Mouse (Mus musculus) CH12.LX (cell line): ENCODE measurements around the gene U2af2. TPM values are rescaled to one million over a fixed set of nuclear protein-coding genes. Genes with fewer than 3 reads are reported as not detected.

Experiments
- DNase-seq: peaks from one replicate; pipeline ENCODE4 v3.0.0-alpha.2; 2013; ENCODE audit errors: extremely low read depth
- H3K27ac ChIP-seq: 2 replicates; pipeline ENCODE4 v1.5.1; 2012; ENCODE audit warnings: low read depth, mild to moderate bottlenecking, control low read depth, moderate library complexity; ENCODE audit not compliant: insufficient read depth
- H3K27me3 ChIP-seq: replicated peaks from 2 replicates; pipeline ENCODE3; 2012; ENCODE audit warnings: inconsistent platforms
- H3K36me3 ChIP-seq, 2 experiments: replicated peaks in 1 of 2; 2 replicates each; pipeline versions ENCODE3 to v1.6.1; 2012; ENCODE audit warnings: inconsistent platforms in 1 of 2, low read length in 1 of 2, mild to moderate bottlenecking in 1 of 2, mixed read lengths in 1 of 2, moderate library complexity in 1 of 2; ENCODE audit not compliant: control insufficient read depth in 1 of 2, insufficient read depth in 1 of 2
- H3K4me1 ChIP-seq, 2 experiments: 2 replicates each; pipeline ENCODE4 v1.6.1; 2012; ENCODE audit warnings: inconsistent platforms in 1 of 2, moderate library complexity in 1 of 2; ENCODE audit not compliant: insufficient read depth in 2 of 2, control insufficient read depth in 1 of 2
- H3K4me2 ChIP-seq: 2 replicates; pipeline ENCODE4 v1.6.1; 2012; ENCODE audit warnings: low read depth, mild to moderate bottlenecking, control low read depth; ENCODE audit not compliant: poor library complexity, insufficient read depth, severe bottlenecking
- H3K4me3 ChIP-seq, 3 experiments: fragments of 150-350 bp in 1 of 3; sonication (generic) in 1 of 3; replicated peaks in 1 of 3; 2 replicates each; pipeline versions ENCODE3 to v1.5.1; 2011 to 2012; ENCODE audit warnings: low read depth in 2 of 3, low read length in 2 of 3, mild to moderate bottlenecking in 2 of 3, moderate library complexity in 2 of 3, control low read depth in 1 of 3, improper control_type of control experiment in 1 of 3, inconsistent platforms in 1 of 3, mixed read lengths in 1 of 3; ENCODE audit not compliant: poor library complexity in 1 of 3
- H3K79me2 ChIP-seq: replicated peaks from 2 replicates; pipeline ENCODE4 v1.6.1; 2012; ENCODE audit warnings: mild to moderate bottlenecking, moderate library complexity; ENCODE audit not compliant: control insufficient read depth, poor library complexity, insufficient read depth, severe bottlenecking; ENCODE audit errors: extremely low read depth
- H3K9ac ChIP-seq: 2 replicates; pipeline ENCODE4 v1.6.1; 2012; ENCODE audit warnings: low read depth, mild to moderate bottlenecking, control low read depth, moderate library complexity; ENCODE audit not compliant: insufficient read depth
- H3K9me3 ChIP-seq: replicated peaks from 2 replicates; pipeline ENCODE3; 2012; ENCODE audit warnings: low read length, inconsistent platforms, mixed read lengths
- BHLHE40 ChIP-seq: IDR thresholded peaks from 2 replicates; pipeline ENCODE4 v1.6.1; 2011; ENCODE audit warnings: mild to moderate bottlenecking, low read depth, low read length, improper control_type of control experiment
- CHD1 ChIP-seq: IDR thresholded peaks from 2 replicates; pipeline ENCODE4 v1.6.1; 2012; ENCODE audit warnings: low read depth, low read length, improper control_type of control experiment, inconsistent platforms
- CTCF ChIP-seq, 2 experiments: IDR thresholded peaks in 1 of 2; conservative IDR thresholded peaks in 1 of 2; 2 replicates each; pipeline ENCODE4 v1.5.1; 2011 to 2012; ENCODE audit warnings: low read depth in 2 of 2, low read length in 2 of 2, improper control_type of control experiment in 1 of 2, inconsistent platforms in 1 of 2, mild to moderate bottlenecking in 1 of 2, moderate library complexity in 1 of 2
- E2F4 ChIP-seq: IDR thresholded peaks from 2 replicates; pipeline ENCODE4 v1.6.1; 2011; ENCODE audit warnings: low read depth, low read length, improper control_type of control experiment; ENCODE audit not compliant: insufficient replicate concordance
- ELF1 ChIP-seq: IDR thresholded peaks from 2 replicates; pipeline ENCODE4 v1.6.1; 2014; ENCODE audit warnings: low read depth, mild to moderate bottlenecking, inconsistent platforms, low read length, improper control_type of control experiment
- EP300 ChIP-seq: IDR thresholded peaks from 2 replicates; pipeline ENCODE4 v1.6.1; 2011; ENCODE audit warnings: low read length, improper control_type of control experiment
- ETS1 ChIP-seq: conservative IDR thresholded peaks from 2 replicates; pipeline ENCODE4 v1.6.1; 2012; ENCODE audit warnings: low read depth, mild to moderate bottlenecking, inconsistent platforms, low read length, improper control_type of control experiment, moderate library complexity
- HCFC1 ChIP-seq: IDR thresholded peaks from 2 replicates; pipeline ENCODE4 v1.6.1; 2012; ENCODE audit warnings: low read depth, mild to moderate bottlenecking, inconsistent platforms, low read length, improper control_type of control experiment
- JUN ChIP-seq: IDR thresholded peaks from 2 replicates; pipeline ENCODE4 v1.6.1; 2011; ENCODE audit warnings: low read depth, mild to moderate bottlenecking, low read length, improper control_type of control experiment, moderate library complexity; ENCODE audit not compliant: insufficient read depth
- KAT2A ChIP-seq: IDR thresholded peaks from 2 replicates; pipeline ENCODE4 v1.6.1; 2012; ENCODE audit warnings: low read length, improper control_type of control experiment, inconsistent platforms; ENCODE audit not compliant: insufficient replicate concordance
- MAFK ChIP-seq: IDR thresholded peaks from 2 replicates; pipeline ENCODE4 v1.6.1; 2011; ENCODE audit warnings: low read length, improper control_type of control experiment; ENCODE audit not compliant: insufficient replicate concordance
- MAX ChIP-seq: IDR thresholded peaks from 2 replicates; pipeline ENCODE4 v1.6.1; 2011; ENCODE audit warnings: low read length, improper control_type of control experiment
- MAZ ChIP-seq: IDR thresholded peaks from 2 replicates; pipeline ENCODE4 v1.6.1; 2012; ENCODE audit warnings: low read depth, mild to moderate bottlenecking, inconsistent platforms, low read length, improper control_type of control experiment, moderate library complexity
- MEF2A ChIP-seq: IDR thresholded peaks from 2 replicates; pipeline ENCODE4 v1.6.1; 2014; ENCODE audit warnings: low read depth, mild to moderate bottlenecking, inconsistent platforms, low read length, improper control_type of control experiment, borderline replicate concordance
- MXI1 ChIP-seq: IDR thresholded peaks from 2 replicates; pipeline ENCODE4 v1.6.1; 2011; ENCODE audit warnings: mild to moderate bottlenecking, low read depth, low read length, improper control_type of control experiment
- MYC ChIP-seq: IDR thresholded peaks from 2 replicates; pipeline ENCODE4 v1.6.1; 2011; ENCODE audit warnings: low read depth, mild to moderate bottlenecking, improper control_type of control experiment, low read length
- POLR2A ChIP-seq: IDR thresholded peaks from 2 replicates; pipeline ENCODE4 v1.6.1; 2011; ENCODE audit warnings: low read depth, mild to moderate bottlenecking, improper control_type of control experiment, low read length
- RAD21 ChIP-seq: IDR thresholded peaks from 2 replicates; pipeline ENCODE4 v1.6.1; 2011; ENCODE audit warnings: low read depth, mild to moderate bottlenecking, low read length, improper control_type of control experiment, moderate library complexity
- RCOR1 ChIP-seq: conservative IDR thresholded peaks from 2 replicates; pipeline ENCODE4 v1.6.1; 2012; ENCODE audit warnings: low read depth, mild to moderate bottlenecking, inconsistent platforms, low read length, improper control_type of control experiment
- SIN3A ChIP-seq: IDR thresholded peaks from 2 replicates; pipeline ENCODE4 v1.6.1; 2012; ENCODE audit warnings: low read length, improper control_type of control experiment, inconsistent platforms
- TBP ChIP-seq: conservative IDR thresholded peaks from 2 replicates; pipeline ENCODE4 v1.6.1; 2011; ENCODE audit warnings: low read depth, low read length, improper control_type of control experiment
- UBTF ChIP-seq: IDR thresholded peaks from 2 replicates; pipeline ENCODE4 v1.6.1; 2012; ENCODE audit warnings: low read depth, mild to moderate bottlenecking, inconsistent platforms, low read length, improper control_type of control experiment, moderate library complexity
- USF1 ChIP-seq: IDR thresholded peaks from 2 replicates; pipeline ENCODE4 v1.6.1; 2014; ENCODE audit warnings: low read depth, mild to moderate bottlenecking, inconsistent platforms, low read length, improper control_type of control experiment
- USF2 ChIP-seq: conservative IDR thresholded peaks from 2 replicates; pipeline ENCODE4 v1.6.1; 2011; ENCODE audit warnings: low read depth, low read length, improper control_type of control experiment
- ZC3H11A ChIP-seq: IDR thresholded peaks from 2 replicates; pipeline ENCODE4 v1.6.1; 2012; ENCODE audit warnings: low read depth, mild to moderate bottlenecking, inconsistent platforms, low read length, improper control_type of control experiment
- ZKSCAN1 ChIP-seq: IDR thresholded peaks from 2 replicates; pipeline ENCODE4 v1.6.1; 2012; ENCODE audit warnings: low read depth, inconsistent platforms, low read length, improper control_type of control experiment, borderline replicate concordance
- dilution Hi-C: fragments of 300-500 bp; cut with MboI; formaldehyde crosslinking; loops from 2 replicates; pipeline ENCODE4 v1.14.3; 2020; ENCODE audit warnings: low sequenced_read_pairs; ENCODE audit not compliant: extremely low pct_unique_long_range_greater_than_20kb, extremely low pct_ligation_motif_present
- in situ Hi-C: fragments of 300-500 bp; cut with MboI; formaldehyde crosslinking; loops from 3 replicates; pipeline ENCODE4 v1.14.3; 2019; ENCODE audit warnings: low sequenced_read_pairs, low pct_ligation_motif_present, low pct_unique_long_range_greater_than_20kb, mixed read lengths
- polyA plus RNA-seq: library from polyadenylated mRNA; unstranded; fragments of >175 nt; gene quantifications from 2 replicates; pipeline ENCODE4 v1.2.1, GENCODE M21; 2012; ENCODE audit warnings: low read depth; ENCODE audit not compliant: insufficient read length
- total RNA-seq, 2 experiments: library from RNA; depleted of rRNA; stranded (reverse); fragments of 300-350 nt in 1 of 2; fragments of >200 nt in 1 of 2; gene quantifications; 2 replicates each; pipeline ENCODE4 v1.2.3; 2012 to 2014

The U2af2 gene
- total and polyA plus RNA-seq, 3 experiments: 293 to 449 (median 295) TPM

GRCm38 (mm10) chr7:5101066-5101663, 39.2 kb downstream of the U2af2 start (continued):
- peak; percentile 57; the same call in 1 of the 2 replicates for TF ChIP-seq MXI1
- TF ChIP-seq HCFC1: no peak; the same call in 1 of the 2 replicates
- TF ChIP-seq SIN3A: peak; percentile 67
- no peak; the same call in none of the 2 replicates for TF ChIP-seq RAD21
- 0 out of 2 replicates have a peak, but pooled peaks have one; percentile 11 for TF ChIP-seq POLR2A
- peak; percentile 97 for TF ChIP-seq EP300
- no peak for TF ChIP-seq ZKSCAN1
- no peak for TF ChIP-seq E2F4
- no peak for TF ChIP-seq UBTF
- no peak for TF ChIP-seq CHD1
- TF ChIP-seq RCOR1: peak; percentile 75; the same call in 1 of the 2 replicates
- TF ChIP-seq KAT2A: no peak
- no peak for TF ChIP-seq TBP
- TF ChIP-seq MAFK: peak; percentile 64
- TF ChIP-seq USF2: no peak

GRCm38 (mm10) chr7:5102564-5102963, 40.6 kb downstream of the U2af2 start:
- H3K4me2 ChIP-seq: no peak overlapping the region
- in situ Hi-C loops (no loop called here), dilution Hi-C loops (no loop called here)
- no peaks in the 10 kb centered on the region for H3K9me3 ChIP-seq
- peaks cover 18 to 28% of the 10 kb centered on the region in 2 experiments for H3K36me3 ChIP-seq
- DNase-seq: no peak
- H3K4me1 ChIP-seq: peaks cover 11 to 40% of the 10 kb centered on the region in 2 experiments
- H3K27me3 ChIP-seq: no peaks in the 10 kb centered on the region
- H3K9ac ChIP-seq: no peak overlapping the region
- H3K79me2 ChIP-seq: no peaks in the 10 kb centered on the region
- no peak overlapping the region for H3K4me3 ChIP-seq
- no peak for TF ChIP-seq POLR2A
- TF ChIP-seq CHD1: no peak
- no peak for TF ChIP-seq UBTF
- TF ChIP-seq USF1: no peak
- TF ChIP-seq ELF1: no peak
- TF ChIP-seq CTCF (conservative IDR thresholded peaks at IDR 0.05 in 1 of 2, IDR thresholded peaks at IDR 0.05 in 1 of 2; ENCODE audit: low read depth in 2 of 2, low read length in 2 of 2): no peak
- no peak for TF ChIP-seq JUN
- no peak for TF ChIP-seq ZKSCAN1
- no peak for TF ChIP-seq BHLHE40
- no peak for TF ChIP-seq MAZ
- no peak for TF ChIP-seq MAX
- TF ChIP-seq ZC3H11A: no peak
- TF ChIP-seq MXI1: no peak
- TF ChIP-seq TBP: no peak
- no peak for TF ChIP-seq MYC
- TF ChIP-seq MAFK: no peak
- TF ChIP-seq ETS1: no peak
- TF ChIP-seq MEF2A: no peak
- TF ChIP-seq SIN3A: no peak
- H3K27ac ChIP-seq: no peak overlapping the region
